Mouse (Mus musculus): ENCODE measurements around the gene 1110004F10Rik. TPM values are rescaled to one million over a fixed set of nuclear protein-coding genes. Genes with fewer than 3 reads are reported as not detected.

Gene 1110004F10Rik
- polyA plus RNA-seq, 1 experiment: 105 TPM

DNA sequence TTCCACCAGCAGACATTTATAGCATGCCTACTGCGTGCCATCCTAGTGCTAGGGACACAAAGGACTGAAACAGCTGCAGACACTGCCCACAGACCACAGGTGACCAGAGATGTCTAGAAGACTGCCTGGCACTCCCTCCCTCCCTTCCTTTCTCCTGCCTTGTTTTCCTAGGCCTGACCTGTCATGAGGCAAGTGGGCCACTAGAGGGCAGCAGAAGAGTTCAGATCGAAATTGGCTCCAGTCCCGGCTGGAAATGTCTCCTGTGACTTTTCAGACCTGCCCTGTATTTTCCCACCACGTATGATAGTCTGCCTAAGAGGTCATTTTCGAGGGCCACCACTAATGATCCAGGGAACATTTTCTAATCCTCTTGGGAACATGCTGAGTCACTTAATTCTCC lies 92.9 kb downstream of the 1110004F10Rik start:
- under 1% methylated on average over 5 of the region's 5 CpGs for WGBS
- Histone ChIP-seq H3K27me3 (ENCODE audit: control insufficient read depth, insufficient read depth, low read length) (no peaks in the 10 kb centered on the region), H3K4me1 (ENCODE audit: control insufficient read depth, insufficient read depth, low read length) (no peaks in the 10 kb centered on the region), H3K4me3 (replicated peaks; ENCODE audit: insufficient read depth, low read depth, low read length) (no peak overlapping the region), H3K27ac (ENCODE audit: insufficient read depth, low read length) (no peak overlapping the region)
- TF ChIP-seq CTCF (IDR thresholded peaks at IDR 0.05; ENCODE audit: borderline replicate concordance, insufficient read depth, low read depth, low read length): peak; percentile 89
- no peak for TF ChIP-seq POLR2A (IDR thresholded peaks at IDR 0.05; ENCODE audit: borderline replicate concordance, insufficient read depth, low read length)
- peak; percentile 73 to 80 for DNase-seq

DNA sequence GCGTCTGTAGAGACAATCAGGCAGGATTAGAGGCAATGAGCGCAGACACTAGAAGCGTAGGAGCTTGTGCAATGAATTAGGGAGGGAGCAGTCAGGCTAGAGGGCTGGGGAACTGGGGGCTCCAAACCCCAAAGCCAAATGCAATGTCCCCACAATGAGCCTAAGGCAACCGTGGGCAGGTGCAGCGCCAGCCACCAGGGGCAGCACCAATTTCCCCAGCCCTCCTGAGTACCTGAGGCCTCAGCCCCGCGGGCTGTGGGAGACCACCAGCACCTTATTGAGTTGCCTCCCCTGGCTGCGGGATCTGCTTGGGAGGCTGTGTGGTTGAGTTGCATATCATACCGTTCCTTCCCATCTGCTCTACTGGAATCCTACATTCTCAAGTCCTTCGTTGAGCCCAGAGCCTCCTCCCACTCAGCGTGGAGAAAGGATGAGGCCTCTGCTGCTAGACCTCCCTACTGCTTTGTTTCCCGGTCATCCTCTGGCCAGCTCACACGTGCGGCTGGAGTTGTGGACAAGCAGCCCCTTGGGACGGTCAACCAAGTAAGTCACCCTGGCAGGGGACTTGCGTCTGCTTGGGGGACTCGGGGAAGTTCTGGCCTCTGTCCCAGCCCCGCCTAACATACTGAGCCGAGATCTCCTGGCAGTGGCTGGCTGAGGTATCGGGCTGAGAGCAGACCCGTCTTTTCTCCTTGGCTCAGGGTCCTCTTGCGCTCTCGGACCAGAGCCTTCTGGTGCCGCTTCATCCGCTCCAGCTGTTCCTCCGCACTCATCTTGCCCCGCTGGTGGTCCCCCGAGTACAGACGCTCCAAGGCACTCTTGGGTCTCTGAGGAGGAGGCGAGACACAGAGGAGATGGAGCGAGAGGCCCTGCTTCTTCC lies 95.5 kb downstream of the 1110004F10Rik start:
- WGBS: 30% methylated on average over 31 of the region's 31 CpGs
- Histone ChIP-seq H3K4me3 (replicated peaks; ENCODE audit: insufficient read depth, low read depth, low read length) (peak overlapping the region; percentile 5), H3K4me1 (ENCODE audit: control insufficient read depth, insufficient read depth, low read length) (no peaks in the 10 kb centered on the region), H3K27me3 (ENCODE audit: control insufficient read depth, insufficient read depth, low read length) (no peaks in the 10 kb centered on the region), H3K27ac (ENCODE audit: insufficient read depth, low read length) (no peak overlapping the region)
- TF ChIP-seq CTCF (IDR thresholded peaks at IDR 0.05; ENCODE audit: borderline replicate concordance, insufficient read depth, low read depth, low read length) (peak; percentile 18; the same call in 1 of the 2 replicates), POLR2A (IDR thresholded peaks at IDR 0.05; ENCODE audit: borderline replicate concordance, insufficient read depth, low read length) (no peak)
- no peak for DNase-seq

DNA sequence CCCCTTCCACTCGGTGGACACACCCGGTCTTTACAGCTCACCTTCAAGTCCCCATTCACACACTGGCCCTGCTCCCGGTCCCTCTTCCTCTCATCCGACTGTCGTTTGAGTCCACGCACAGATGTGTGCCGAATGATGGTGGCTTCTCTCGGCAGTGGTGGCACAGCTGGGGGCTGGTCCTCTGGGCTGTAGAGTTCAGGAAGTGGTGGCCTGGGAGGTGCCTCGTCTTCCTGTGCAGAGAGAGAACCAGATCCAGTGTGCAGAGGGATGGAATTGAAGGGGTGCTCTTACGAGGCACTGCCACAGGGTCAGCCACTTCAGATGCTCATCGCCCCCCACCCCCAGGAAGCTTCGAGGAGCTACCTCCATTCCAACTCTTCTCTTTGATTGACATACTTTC lies 98.0 kb downstream of the 1110004F10Rik start:
- TF ChIP-seq CTCF (IDR thresholded peaks at IDR 0.05; ENCODE audit: borderline replicate concordance, insufficient read depth, low read depth, low read length) (no peak), POLR2A (IDR thresholded peaks at IDR 0.05; ENCODE audit: borderline replicate concordance, insufficient read depth, low read length) (no peak)
- WGBS: 79% methylated on average over 12 of the region's 12 CpGs

DNA sequence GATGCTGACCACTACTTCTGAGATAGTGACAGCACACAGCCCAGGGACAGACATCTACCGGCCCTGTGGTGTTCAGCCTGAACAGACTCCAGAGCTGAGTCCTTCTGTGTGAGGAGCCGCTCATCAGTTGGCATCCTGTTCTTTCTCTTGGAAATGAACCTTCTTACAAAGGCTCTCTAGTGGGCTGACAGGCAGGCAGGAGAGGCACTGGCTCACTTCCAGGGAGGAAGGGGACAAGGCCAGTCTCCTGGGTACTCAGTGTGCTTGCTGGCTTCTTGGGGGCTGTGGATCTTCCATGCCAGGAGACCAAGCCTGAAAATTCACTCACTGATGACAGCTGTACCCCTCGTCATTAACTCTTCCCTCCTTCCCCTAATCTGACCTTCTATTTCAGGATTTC lies 98.5 kb downstream of the 1110004F10Rik start:
- no peak for DNase-seq
- H3K4me1 ChIP-seq (ENCODE audit: control insufficient read depth, insufficient read depth, low read length): no peaks in the 10 kb centered on the region
- WGBS: 28% methylated on average over 3 of the region's 3 CpGs
- H3K27me3 ChIP-seq (ENCODE audit: control insufficient read depth, insufficient read depth, low read length): no peaks in the 10 kb centered on the region
- TF ChIP-seq CTCF (IDR thresholded peaks at IDR 0.05; ENCODE audit: borderline replicate concordance, insufficient read depth, low read depth, low read length) (no peak), POLR2A (IDR thresholded peaks at IDR 0.05; ENCODE audit: borderline replicate concordance, insufficient read depth, low read length) (no peak)
- H3K4me3 ChIP-seq (replicated peaks; ENCODE audit: insufficient read depth, low read depth, low read length): no peak overlapping the region
- no peak overlapping the region for H3K27ac ChIP-seq (ENCODE audit: insufficient read depth, low read length)

More for the DNA sequence above, 98.0 kb downstream of the 1110004F10Rik start:
- Histone ChIP-seq H3K27me3 (ENCODE audit: control insufficient read depth, insufficient read depth, low read length) (no peaks in the 10 kb centered on the region), H3K4me1 (ENCODE audit: control insufficient read depth, insufficient read depth, low read length) (no peaks in the 10 kb centered on the region), H3K4me3 (replicated peaks; ENCODE audit: insufficient read depth, low read depth, low read length) (no peak overlapping the region), H3K27ac (ENCODE audit: insufficient read depth, low read length) (no peak overlapping the region)
- no peak for DNase-seq

DNA sequence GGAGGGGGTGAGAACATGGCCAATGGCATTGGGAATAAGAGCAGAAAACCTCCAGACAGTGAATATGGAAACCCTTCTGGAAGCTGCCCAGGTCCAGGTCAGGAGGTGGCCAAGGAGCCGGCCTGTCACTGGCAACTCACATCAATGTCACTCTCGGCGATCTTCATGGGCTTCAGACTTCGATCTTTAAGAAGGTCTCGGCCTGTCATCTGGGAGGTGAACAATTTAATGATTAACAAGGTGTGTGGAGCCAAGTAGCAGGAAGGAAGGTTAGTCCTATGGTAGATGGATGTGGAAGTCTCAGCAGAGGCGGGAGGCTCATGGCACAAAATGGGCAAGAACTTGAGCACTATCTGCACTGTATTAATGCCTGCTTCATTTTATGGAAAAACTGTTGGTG lies 105.8 kb downstream of the 1110004F10Rik start:
- WGBS: 91% methylated on average over 6 of the region's 6 CpGs
- Histone ChIP-seq H3K27ac (ENCODE audit: insufficient read depth, low read length) (no peak overlapping the region), H3K4me3 (replicated peaks; ENCODE audit: insufficient read depth, low read depth, low read length) (no peak overlapping the region), H3K27me3 (ENCODE audit: control insufficient read depth, insufficient read depth, low read length) (no peaks in the 10 kb centered on the region), H3K4me1 (ENCODE audit: control insufficient read depth, insufficient read depth, low read length) (no peaks in the 10 kb centered on the region; the same call in 1 of the 2 replicates)
- DNase-seq: no peak
- TF ChIP-seq POLR2A (IDR thresholded peaks at IDR 0.05; ENCODE audit: borderline replicate concordance, insufficient read depth, low read length): no peak
- TF ChIP-seq CTCF (IDR thresholded peaks at IDR 0.05; ENCODE audit: borderline replicate concordance, insufficient read depth, low read depth, low read length): no peak

DNA sequence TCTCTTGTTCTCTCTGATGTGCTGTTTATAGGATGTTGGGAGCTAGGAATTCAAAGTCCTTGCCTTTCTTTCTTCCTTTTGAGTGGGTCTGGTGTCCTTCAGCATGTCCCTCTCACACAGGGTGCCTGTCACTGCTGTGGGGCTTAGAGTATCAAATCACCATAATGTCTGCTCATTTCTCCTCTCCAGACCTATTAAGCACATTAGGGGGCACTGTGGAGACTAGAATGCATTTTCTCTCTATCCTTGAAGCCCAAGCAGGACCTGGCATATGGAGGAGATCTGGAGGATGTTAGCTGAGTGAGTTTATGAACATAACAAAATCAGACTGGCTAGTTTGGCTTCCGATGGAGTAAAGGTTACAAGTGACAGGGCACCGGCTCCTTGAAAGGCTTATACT lies 107.9 kb downstream of the 1110004F10Rik start:
- no peak for DNase-seq
- no peaks in the 10 kb centered on the region for H3K27me3 ChIP-seq (ENCODE audit: control insufficient read depth, insufficient read depth, low read length)
- WGBS: 42% methylated on average over 2 of the region's 2 CpGs
- TF ChIP-seq CTCF (IDR thresholded peaks at IDR 0.05; ENCODE audit: borderline replicate concordance, insufficient read depth, low read depth, low read length) (no peak), POLR2A (IDR thresholded peaks at IDR 0.05; ENCODE audit: borderline replicate concordance, insufficient read depth, low read length) (no peak)
- H3K4me3 ChIP-seq (replicated peaks; ENCODE audit: insufficient read depth, low read depth, low read length): no peak overlapping the region
- H3K27ac ChIP-seq (ENCODE audit: insufficient read depth, low read length): no peak overlapping the region
- no peaks in the 10 kb centered on the region; the same call in 1 of the 2 replicates for H3K4me1 ChIP-seq (ENCODE audit: control insufficient read depth, insufficient read depth, low read length)

DNA sequence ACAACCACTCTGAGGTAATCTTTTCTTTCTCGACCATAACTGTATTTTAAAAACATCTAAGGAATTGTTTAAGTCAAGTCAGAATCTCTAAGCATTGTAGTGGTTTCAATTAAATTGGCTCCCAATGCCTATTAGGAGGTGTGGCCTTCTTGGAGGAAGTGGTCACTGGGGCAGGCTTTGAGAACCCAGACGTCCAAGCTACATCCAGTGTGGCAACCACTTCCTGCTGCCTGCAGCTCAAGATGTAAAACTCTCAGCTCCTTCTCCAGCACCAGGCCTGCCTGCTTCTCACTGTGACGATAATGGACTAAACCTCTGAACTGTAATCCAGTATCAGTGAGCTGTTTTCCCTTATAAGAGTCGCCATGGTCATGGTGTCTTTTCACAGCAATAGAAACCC lies 110.4 kb downstream of the 1110004F10Rik start:
- Histone ChIP-seq H3K4me1 (ENCODE audit: control insufficient read depth, insufficient read depth, low read length) (no peaks in the 10 kb centered on the region; the same call in 1 of the 2 replicates), H3K27ac (ENCODE audit: insufficient read depth, low read length) (no peak overlapping the region), H3K4me3 (replicated peaks; ENCODE audit: insufficient read depth, low read depth, low read length) (no peak overlapping the region), H3K27me3 (ENCODE audit: control insufficient read depth, insufficient read depth, low read length) (no peaks in the 10 kb centered on the region)
- no peak for TF ChIP-seq POLR2A (IDR thresholded peaks at IDR 0.05; ENCODE audit: borderline replicate concordance, insufficient read depth, low read length)
- no peak for TF ChIP-seq CTCF (IDR thresholded peaks at IDR 0.05; ENCODE audit: borderline replicate concordance, insufficient read depth, low read depth, low read length)
- WGBS: 78% methylated on average over 4 of the region's 4 CpGs
- DNase-seq: no peak
